Mouse (Mus musculus) inflammation-experienced regulatory T-cells, adult 6 months (primary cell): ENCODE measurements around the gene Sbk1. TPM values are rescaled to one million over a fixed set of nuclear protein-coding genes. Genes with fewer than 3 reads are reported as not detected.
"Not testable (repeated sequence)": the region's sequence is repeated elsewhere in the genome, so short reads cannot be mapped to it uniquely, and the experiment has no call there.

Source experiments
- ATAC-seq: one replicate; pipeline ENCODE4 v1.8.0; 2017
- polyA plus RNA-seq, 3 experiments: library from polyadenylated mRNA; unstranded; fragments of 100-300 nt; shearing (Covaris generic); gene quantifications; one replicate each; pipeline ENCODE4 v1.2.1; 2017

The Sbk1 gene
- polyA plus RNA-seq, 3 experiments from 2014 or later = 2.1 to 4.2 (median 2.6) TPM

GRCm38 (mm10) chr7:126288104-126288497, 15.7 kb downstream of the Sbk1 start:
- no peak for ATAC-seq

- ATAC-seq = no peak
Measured at GRCm38 (mm10) chr7:126288571-126289091, 16.2 kb downstream of the Sbk1 start.

DNA sequence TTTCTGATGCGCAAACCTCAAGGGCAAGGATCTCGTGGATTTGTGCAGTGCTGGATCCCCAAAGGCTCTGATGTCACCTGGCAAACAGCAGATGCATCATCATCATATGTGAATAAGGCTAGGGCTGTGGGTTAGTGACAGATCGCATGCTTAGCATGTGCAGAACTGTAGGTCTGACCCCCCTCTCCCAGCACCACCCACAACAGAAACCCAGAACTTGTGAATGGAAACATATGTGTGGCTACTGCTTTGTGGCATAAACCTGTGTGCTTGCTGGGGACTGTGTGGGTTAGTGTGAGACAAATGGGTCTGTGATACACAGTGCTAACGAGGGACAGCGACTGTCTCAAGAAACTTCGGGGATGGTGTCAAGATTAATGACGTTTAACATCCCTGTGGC, 17.0 kb downstream of the Sbk1 start:
- ATAC-seq = no peak

DNA sequence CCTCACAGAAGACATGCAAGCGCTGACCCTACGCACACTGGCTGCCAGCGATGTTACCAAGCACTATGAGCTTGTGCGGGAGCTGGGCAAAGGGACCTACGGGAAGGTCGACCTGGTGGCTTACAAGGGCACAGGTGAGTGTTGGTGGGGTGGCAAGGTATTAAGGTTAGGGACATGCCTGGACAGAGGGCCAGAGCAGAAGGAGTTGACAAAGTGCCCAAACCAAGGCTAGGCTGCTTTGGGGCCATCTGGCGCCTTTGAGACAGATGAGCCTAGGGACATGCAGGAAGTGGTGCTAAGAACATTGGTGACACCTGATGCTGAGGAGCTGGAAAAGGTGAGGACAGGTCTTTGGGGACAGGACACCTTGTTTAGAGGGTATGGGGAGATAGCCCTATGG, 17.5 kb downstream of the Sbk1 start:
- ATAC-seq = no peak

DNA sequence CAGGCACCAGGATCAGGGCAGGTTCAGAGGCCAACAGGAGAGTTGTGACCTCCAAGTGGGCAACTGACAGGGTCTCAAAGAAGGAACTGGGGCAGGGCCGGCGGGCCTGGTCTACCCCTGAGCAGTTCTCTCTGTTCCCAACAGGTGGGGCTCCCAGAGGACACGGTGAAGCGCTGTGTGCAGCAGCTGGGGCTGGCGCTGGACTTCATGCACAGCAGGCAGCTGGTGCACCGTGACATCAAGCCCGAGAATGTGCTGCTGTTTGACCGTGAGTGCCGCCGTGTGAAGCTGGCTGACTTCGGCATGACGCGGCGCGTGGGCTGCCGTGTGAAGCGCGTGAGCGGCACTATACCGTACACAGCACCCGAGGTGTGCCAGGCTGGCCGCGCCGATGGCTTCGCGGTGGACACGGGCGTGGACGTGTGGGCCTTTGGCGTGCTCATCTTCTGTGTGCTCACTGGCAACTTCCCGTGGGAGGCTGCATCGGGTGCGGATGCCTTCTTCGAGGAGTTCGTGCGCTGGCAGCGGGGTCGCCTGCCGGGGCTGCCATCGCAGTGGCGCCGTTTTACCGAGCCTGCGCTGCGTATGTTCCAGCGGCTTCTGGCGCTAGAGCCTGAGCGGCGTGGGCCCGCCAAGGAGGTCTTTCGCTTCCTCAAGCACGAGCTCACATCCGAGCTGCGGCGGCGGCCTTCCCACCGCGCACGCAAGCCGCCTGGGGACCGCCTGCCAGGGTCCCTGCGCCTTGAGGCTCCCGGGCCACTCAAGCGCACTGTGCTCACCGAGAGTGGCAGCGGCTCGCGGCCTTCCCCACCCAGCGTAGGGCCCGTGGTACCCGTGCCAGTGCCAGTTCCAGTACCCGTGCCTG, 19.5 kb downstream of the Sbk1 start:
- ATAC-seq = no peak

- no peak for ATAC-seq
Measured at GRCm38 (mm10) chr7:126293091-126293490, 20.7 kb downstream of the Sbk1 start.

DNA sequence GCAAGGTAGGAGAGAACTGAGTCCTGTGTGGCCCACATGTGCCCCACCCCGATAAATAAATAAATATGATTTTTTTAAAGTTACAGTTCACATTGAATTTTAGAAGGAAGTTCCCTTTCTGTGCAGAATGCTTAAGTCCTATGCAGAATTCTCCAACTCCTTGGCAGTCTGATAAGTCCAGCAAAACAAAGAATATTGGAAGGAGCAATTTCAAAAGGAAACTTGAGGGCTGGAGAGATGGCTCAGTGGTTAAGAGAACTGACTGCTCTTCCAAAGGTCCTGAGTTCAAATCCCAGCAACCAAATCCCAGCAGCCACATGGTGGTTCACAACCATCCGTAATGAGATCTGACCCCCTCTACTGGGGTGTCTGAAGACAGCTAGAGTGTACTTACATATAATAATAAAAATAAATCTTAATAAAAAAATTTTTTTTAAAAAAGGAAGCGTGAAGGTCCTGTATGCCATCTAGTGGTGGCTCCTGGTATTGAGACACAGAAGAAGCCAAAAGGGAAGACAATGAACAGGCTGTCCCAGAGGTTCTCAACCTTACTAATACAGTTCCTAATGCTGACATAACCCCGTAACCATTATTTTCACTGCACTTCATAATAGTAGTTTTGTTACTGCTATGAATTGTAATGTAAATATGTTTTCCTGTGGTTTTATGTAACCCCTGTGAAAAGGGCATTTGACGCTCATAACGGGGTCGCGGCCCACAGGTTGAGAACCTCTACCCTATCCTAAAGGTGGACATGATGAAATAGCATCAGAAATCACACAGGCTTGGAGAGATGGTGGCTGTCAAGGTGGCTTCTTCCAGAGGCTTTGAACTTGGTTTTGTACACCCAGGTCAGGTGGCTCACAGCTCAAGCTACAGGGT, 25.4 kb downstream of the Sbk1 start:
- no peak for ATAC-seq

DNA sequence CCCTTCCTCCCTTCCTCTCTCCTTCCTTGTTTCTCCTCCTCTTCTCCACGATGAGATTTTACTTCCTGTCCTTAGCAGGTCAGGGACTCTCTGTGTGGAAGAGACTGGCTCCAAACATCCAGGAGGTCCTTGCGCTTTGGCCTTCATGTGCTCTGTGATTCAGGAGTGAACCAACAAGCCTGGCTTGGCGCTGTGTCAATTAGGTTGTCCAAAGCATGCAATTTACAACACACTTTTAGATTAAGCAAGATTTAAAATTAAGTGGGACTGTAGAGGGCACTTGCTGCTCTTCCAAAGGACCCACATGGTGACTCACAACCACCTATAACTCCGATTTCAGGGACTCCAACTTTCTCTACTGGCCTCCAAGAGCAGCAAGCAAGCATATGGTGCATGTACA, 26.4 kb downstream of the Sbk1 start:
- no peak for ATAC-seq

- ATAC-seq = not testable (repeated sequence)
Measured at GRCm38 (mm10) chr7:126301831-126302230, 29.4 kb downstream of the Sbk1 start.

GRCm38 (mm10) chr7:126311822-126312221, 39.4 kb downstream of the Sbk1 start:
- no peak for ATAC-seq

GRCm38 (mm10) chr7:126313309-126313708, 40.9 kb downstream of the Sbk1 start:
- ATAC-seq = no peak

GRCm38 (mm10) chr7:126314273-126314672, 41.9 kb downstream of the Sbk1 start:
- ATAC-seq = no peak

DNA sequence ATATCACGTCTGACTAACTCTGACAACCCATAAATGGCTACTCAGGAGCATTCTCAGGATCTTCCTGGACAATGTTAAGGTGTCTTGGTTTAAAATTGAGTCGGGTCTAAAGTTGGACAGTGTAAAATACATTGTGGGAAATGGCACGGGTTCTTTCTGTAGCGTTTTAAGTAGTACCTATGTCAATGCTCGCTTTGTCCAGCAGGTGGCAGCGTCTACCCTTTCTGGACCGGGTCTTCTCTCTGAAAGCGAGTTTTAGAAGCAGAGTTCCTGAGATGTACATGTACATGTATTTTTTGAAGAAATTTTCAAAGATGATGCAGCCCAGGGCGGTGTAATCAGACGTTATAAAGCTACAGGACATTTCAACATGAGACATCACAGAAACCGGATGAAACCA, 51.3 kb downstream of the Sbk1 start:
- peak; percentile 63 for ATAC-seq

GRCm38 (mm10) chr7:126324791-126325190, 52.4 kb downstream of the Sbk1 start:
- ATAC-seq = no peak

DNA sequence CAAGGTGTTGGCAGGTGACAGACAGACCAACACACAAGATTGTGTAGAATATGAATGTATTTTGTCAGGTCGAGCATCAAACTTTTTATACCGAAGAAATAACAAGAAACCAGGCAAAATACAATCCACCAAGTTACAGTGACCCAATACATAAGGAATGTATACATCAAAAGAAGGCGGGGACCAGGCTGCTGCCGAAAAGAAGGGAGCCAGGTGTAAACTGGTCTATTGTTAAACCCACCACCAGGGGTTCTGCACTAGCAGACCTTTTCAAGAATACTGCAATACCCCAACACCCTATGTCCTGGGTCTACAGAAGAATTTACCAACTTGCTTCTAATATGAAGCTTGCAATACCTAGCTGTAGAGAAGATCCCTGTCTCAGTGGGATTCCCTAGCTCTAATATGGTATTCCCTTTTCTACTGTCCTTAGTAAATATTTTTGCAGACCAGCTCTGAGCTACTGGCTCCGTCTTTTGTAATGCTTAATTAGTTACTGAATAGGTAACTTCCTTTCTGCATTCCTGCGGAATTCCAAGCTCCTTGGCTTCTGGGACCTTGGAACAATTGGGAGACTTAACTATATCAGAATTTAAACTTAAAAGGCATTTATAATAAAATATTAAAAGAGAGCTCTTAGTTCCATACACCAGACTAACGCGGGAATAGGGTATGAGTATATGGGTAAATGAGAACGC, 53.3 kb downstream of the Sbk1 start:
- ATAC-seq = not testable (repeated sequence)

DNA sequence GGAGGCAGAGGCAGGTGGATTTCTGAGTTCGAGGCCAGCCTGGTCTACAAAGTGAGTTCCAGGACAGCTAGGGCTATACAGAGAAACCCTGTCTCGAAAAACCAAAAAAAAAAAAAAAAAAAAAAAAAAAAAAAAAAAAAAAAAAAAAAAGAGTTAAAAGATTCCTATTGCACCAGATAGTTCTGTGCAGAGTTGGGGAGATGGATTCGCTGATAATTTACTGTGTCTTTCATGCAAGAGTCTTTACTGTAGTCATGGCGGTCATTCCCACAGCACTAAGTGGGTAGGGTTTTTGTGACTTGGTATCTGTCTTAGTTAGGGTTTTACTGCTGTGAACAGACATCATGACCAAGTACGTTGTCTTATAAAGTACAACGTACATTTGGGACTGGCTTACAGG, 56.4 kb downstream of the Sbk1 start:
- not testable (repeated sequence) for ATAC-seq

- peak; percentile 91 for ATAC-seq
Measured at GRCm38 (mm10) chr7:126329907-126330645, 57.7 kb downstream of the Sbk1 start.

DNA sequence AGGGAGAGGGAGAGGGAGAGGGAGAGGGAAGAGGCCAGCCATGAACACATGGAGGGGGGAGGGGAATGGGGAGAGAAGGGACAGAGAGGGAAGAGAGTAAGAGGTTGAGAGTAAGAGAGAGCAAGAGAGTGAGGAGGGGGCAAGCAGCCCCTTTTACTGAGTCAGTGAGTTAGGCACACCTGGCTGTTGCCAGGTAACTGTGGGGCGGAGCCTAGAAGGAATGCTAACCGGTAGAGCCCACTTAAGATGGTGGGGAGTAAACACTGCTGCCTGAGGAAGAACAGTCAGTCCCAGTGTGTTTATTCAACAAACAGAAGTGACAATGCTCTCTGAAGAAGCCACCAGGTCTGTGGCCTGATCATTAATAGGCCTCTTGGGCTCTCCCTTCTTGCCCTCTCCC, 58.3 kb downstream of the Sbk1 start:
- no peak for ATAC-seq

DNA sequence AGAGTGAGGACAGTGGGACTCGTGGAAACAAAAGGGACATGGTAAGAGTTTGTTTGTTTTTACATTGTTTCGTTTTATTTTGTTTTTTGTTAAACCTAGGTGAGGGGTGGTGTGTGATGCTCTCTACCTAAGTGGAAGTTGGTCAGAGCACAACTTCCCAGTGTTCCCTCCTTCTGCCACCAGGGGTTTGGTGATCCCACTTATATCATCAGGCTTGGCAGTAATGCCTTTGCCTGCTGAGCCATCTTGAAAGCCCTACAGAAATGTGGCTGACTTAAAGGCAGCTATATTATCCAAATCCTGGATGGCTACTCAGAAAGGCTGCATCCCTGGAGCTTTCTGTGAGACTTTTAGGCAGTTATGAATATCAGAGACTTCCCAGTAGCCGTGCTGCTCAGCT, 60.3 kb downstream of the Sbk1 start:
- no peak for ATAC-seq

- ATAC-seq = no peak
Measured at GRCm38 (mm10) chr7:126335556-126335955, 63.1 kb downstream of the Sbk1 start.

DNA sequence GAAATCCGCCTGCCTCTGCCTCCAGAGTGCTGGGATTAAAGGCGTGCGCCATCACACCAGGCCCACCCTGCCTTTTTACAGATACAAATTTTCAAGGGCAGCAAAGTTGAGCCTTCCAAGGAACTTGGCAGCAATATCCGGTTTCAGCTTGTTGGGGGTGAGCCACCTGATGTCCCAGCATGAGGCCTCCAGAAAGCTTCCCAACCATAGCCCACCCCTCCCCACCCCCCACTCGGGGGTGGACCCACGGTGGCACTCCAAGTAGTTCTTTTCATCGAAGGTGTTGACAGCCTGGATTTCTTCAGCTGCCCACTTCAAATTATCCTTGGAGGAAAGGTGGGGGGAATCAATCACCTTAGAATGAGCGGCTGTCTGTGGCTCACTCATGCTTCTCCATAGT, 66.5 kb downstream of the Sbk1 start:
- no peak for ATAC-seq

DNA sequence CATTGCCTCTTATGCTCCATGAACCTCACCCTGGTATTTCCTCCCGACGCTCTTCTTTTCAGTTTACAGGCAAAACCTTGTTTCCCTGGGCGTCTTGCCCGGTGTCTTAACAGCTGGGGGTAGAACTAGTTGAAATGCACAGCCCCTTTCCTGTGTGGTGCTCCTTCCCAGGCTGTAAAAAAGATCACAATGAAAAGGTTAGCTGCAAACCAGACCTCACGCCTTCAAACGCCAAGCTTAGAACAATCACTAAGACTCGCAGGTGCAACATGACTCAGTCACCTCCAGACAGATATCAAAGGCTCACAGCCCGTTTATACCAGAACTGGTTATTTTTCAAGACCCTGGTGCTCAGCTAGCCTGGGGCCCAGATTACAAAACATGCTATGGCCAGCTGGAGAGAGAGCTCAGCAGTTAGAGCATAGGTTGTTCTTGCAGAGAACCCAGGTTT, 67.1 kb downstream of the Sbk1 start:
- peak; percentile 35 for ATAC-seq
